Mouse (Mus musculus) stomach, embryonic 15.5 days (tissue): Measurements from ENCODE around the gene Irs3. TPM values are rescaled to one million over a fixed set of nuclear protein-coding genes. Genes with fewer than 3 reads are reported as not detected.

Experiments
- ATAC-seq: fragments of 200-750 bp; cut with Nextera tagmentation; 2 replicates; pipeline ENCODE4 v1.8.0; 2017; ENCODE audit warnings: low read depth, moderate number of reproducible peaks, moderate TSS enrichment; ENCODE audit not compliant: insufficient read depth, low FRiP score
- H3K27ac ChIP-seq: fragments of 300-500 bp; sonication (generic); 2 replicates; pipeline ENCODE4 v1.5.1; 2015; ENCODE audit warnings: mild to moderate bottlenecking, inconsistent platforms
- H3K27me3 ChIP-seq: fragments of 300-500 bp; sonication (generic); replicated peaks from 2 replicates; pipeline ENCODE4 v1.6.1; 2015; ENCODE audit warnings: inconsistent platforms
- H3K36me3 ChIP-seq: fragments of 300-500 bp; sonication (generic); 2 replicates; pipeline ENCODE4 v1.6.1; 2015; ENCODE audit warnings: inconsistent platforms
- H3K4me1 ChIP-seq: fragments of 300-500 bp; sonication (generic); 2 replicates; pipeline ENCODE4 v1.6.1; 2015; ENCODE audit warnings: inconsistent platforms
- H3K4me2 ChIP-seq: fragments of 300-500 bp; sonication (generic); 2 replicates; pipeline ENCODE4 v1.6.1; 2015; ENCODE audit warnings: mild to moderate bottlenecking, inconsistent platforms
- H3K4me3 ChIP-seq: fragments of 300-500 bp; sonication (generic); replicated peaks from 2 replicates; pipeline ENCODE4 v1.5.1; 2015; ENCODE audit warnings: inconsistent platforms
- H3K9ac ChIP-seq: fragments of 300-500 bp; sonication (generic); 2 replicates; pipeline ENCODE4 v1.6.1; 2015; ENCODE audit warnings: inconsistent platforms
- H3K9me3 ChIP-seq: fragments of 300-500 bp; sonication (generic); 2 replicates; pipeline ENCODE4 v1.6.1; 2016; ENCODE audit warnings: inconsistent platforms
- WGBS: fragments of 180-500 bp; shearing (Covaris S2); methylation state at CpG from one replicate; pipeline ENCODE4 v1.1.7; 2015; 5-methylcytosine and 5-hydroxymethylcytosine counted together
- polyA plus RNA-seq: library from polyadenylated mRNA; unstranded; fragments of >200 nt; fragmentation: Nextera tagmentation; extraction: Ambion mirVana; gene quantifications from 2 replicates; pipeline ENCODE4 v1.2.1, GENCODE M21; 2015

The Irs3 gene
- polyA plus RNA-seq, 1 experiment from 2014 or later = 0.09 TPM

DNA sequence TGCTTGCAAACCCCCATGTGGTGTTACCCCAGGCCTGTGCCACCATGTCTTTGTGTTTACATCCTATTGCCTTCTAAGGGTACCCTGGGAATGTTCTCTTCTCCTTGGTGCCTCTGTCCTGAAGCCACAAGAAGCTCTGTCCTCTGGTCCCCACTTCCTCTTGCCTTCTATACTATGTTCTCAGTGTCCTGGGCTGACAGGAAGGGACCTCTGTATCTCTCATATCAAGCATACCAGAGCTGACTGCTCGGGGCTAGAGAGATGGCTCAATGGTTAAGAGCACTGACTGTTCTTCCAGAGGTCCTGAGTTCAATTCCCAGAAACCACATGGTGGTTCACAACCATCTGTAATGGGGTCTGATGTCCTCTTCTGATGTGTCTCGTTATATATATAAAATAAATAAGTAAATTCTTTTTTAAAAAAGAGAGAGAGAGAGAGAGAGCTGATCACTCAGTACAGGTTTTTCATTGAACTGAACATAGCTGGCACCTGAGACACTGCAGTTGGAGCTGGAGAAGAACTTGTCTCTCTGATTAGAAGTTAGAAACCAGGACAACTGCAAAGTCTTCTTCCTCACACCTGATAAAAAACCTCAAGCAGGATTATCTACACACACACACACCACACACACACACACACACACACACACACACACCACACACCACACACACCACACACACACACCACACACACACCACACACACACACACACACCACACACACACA, 47.3 kb downstream of the Irs3 start:
- Histone ChIP-seq H3K4me2 (no peak overlapping the region), H3K36me3 (no peaks in the 10 kb centered on the region), H3K9me3 (no peaks in the 10 kb centered on the region), H3K4me1 (peaks cover 16% of the 10 kb centered on the region), H3K27ac (no peak overlapping the region), H3K9ac (no peak overlapping the region), H3K27me3 (no peaks in the 10 kb centered on the region), H3K4me3 (no peak overlapping the region)
- 75% methylated on average over 2 of the region's 2 CpGs for WGBS
- ATAC-seq = no peak

DNA sequence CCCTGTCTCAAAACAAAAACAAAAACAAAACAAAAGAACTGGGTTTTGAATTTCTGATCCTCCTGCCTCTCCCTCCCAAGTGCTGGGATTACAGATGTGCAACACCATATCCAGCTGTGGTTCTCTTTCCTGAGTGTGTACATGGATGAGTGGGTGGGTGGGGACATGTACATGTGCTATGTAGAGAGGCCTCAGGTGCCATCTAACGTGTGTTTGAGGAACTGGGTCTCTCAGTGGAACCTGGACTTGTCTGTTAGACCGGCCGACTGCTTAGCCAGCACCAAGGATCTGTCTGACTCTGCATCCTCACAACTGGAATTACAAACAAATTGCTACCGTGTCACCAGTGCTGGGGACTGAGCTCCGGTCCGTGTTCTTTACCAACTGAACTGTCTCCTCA, 47.9 kb downstream of the Irs3 start:
- H3K36me3 ChIP-seq = no peaks in the 10 kb centered on the region
- peaks cover 14% of the 10 kb centered on the region for H3K4me1 ChIP-seq
- WGBS = 95% methylated on average over 6 of the region's 6 CpGs
- no peak overlapping the region for H3K4me2 ChIP-seq
- H3K9ac ChIP-seq = no peak overlapping the region
- no peaks in the 10 kb centered on the region for H3K9me3 ChIP-seq
- H3K27me3 ChIP-seq = no peaks in the 10 kb centered on the region
- ATAC-seq = no peak
- H3K27ac ChIP-seq = no peak overlapping the region
- H3K4me3 ChIP-seq = no peak overlapping the region

DNA sequence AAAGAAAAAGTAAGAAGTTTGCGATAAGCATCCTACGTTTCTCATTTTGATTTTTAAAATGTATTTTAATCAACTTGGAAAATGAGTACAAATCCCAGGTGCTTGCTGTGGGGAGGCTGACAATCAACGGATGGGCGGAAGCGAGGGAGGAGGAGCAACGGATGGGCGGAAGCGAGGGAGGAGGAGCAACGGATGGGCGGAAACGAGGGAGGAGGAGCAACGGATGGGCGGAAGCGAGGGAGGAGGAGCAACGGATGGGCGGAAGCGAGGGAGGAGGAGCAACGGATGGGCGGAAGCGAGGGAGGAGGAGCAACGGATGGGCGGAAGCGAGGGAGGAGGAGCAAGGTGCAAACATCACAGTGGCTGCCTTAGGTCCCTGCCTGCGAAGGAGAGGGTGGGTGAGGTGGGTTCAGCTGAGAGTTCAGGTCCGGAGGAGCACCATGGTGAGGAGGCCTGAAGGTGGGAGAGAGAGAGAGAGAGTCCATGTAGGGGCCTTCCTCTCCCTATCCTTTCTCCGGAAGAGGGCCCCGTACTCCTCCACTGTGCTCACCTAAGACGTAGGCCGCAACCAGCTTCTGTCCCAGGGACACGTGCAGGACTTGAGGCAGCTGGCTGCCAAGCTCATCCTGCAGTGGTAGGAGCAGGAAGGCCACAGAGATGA, 48.8 kb downstream of the Irs3 start:
- WGBS = 29% methylated on average over 30 of the region's 30 CpGs
- Histone ChIP-seq H3K27ac (no peak overlapping the region), H3K27me3 (no peaks in the 10 kb centered on the region), H3K36me3 (no peaks in the 10 kb centered on the region), H3K4me1 (peaks cover 10% of the 10 kb centered on the region), H3K9ac (no peak overlapping the region), H3K9me3 (no peaks in the 10 kb centered on the region), H3K4me2 (peak overlapping the region; percentile 42), H3K4me3 (peak overlapping the region; percentile 2; the same call in 1 of the 2 replicates)
- ATAC-seq = no peak

DNA sequence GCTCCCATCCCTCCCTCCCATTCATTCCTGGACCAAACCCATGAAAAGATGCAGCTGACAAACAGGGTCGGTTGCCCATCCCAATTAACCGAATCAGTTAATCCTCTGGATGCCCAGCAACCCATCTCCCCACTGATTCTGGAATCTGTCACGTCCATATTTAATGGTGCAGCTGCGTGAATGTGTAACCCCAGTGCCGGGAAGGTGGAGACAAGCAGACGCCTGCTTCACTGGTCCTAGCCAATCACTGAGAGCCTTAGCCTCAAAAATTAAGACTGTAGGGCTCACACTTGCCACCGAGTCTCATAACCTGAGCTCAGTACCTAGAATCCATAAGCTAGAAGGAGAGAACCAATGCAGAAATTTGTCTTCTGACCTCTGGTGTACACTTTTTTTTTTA, 49.6 kb downstream of the Irs3 start:
- ATAC-seq = no peak
- Histone ChIP-seq H3K4me2 (no peak overlapping the region), H3K9me3 (no peaks in the 10 kb centered on the region), H3K36me3 (no peaks in the 10 kb centered on the region), H3K27ac (no peak overlapping the region), H3K4me3 (no peak overlapping the region), H3K9ac (no peak overlapping the region), H3K27me3 (no peaks in the 10 kb centered on the region), H3K4me1 (peaks cover 10% of the 10 kb centered on the region)
- 79% methylated on average over 7 of the region's 7 CpGs for WGBS

Other genes with a start within 250 kb of the Irs3 start
- 0.72 and 0.94 TPM in 2 replicates for gene Zan, start 168.7 kb downstream of the Irs3 start, polyA plus RNA-seq
- gene Pop7, start 143.2 kb downstream of the Irs3 start, polyA plus RNA-seq = 52.4 and 54.6 TPM in 2 replicates
- gene Gigyf1, start 127.2 kb downstream of the Irs3 start, polyA plus RNA-seq = 10.2 and 12.2 TPM in 2 replicates
- gene Epo, start 112.5 kb downstream of the Irs3 start, polyA plus RNA-seq = not detected in 2 replicates
- gene Gnb2, start 112.2 kb downstream of the Irs3 start, polyA plus RNA-seq = 359 and 366 TPM in 2 replicates
- gene Actl6b, start 92.2 kb downstream of the Irs3 start, polyA plus RNA-seq = 4.5 and 5.1 TPM in 2 replicates
- gene Tfr2, start 75.9 kb downstream of the Irs3 start, polyA plus RNA-seq = 2.2 and 4.7 TPM in 2 replicates
- gene Mospd3, start 44.7 kb downstream of the Irs3 start, polyA plus RNA-seq = 30.6 TPM in 2 replicates
- 112 and 115 TPM in 2 replicates for gene Pcolce, start 31.9 kb downstream of the Irs3 start, polyA plus RNA-seq
- gene Fbxo24, start 16.7 kb downstream of the Irs3 start, polyA plus RNA-seq = 0.13 and 0.26 TPM in 2 replicates
- 36.0 and 38.5 TPM in 2 replicates for gene Lrch4, start 16.6 kb downstream of the Irs3 start, polyA plus RNA-seq
- 6.6 and 9.4 TPM in 2 replicates for gene Gm20605, start 16.5 kb downstream of the Irs3 start, polyA plus RNA-seq
- 5.8 and 8.9 TPM in 2 replicates for gene Sap25, start 4.4 kb downstream of the Irs3 start, polyA plus RNA-seq
- gene Agfg2, start 39.0 kb upstream of the Irs3 start, polyA plus RNA-seq = 18.1 and 23.1 TPM in 2 replicates
- gene Nyap1, start 95.9 kb upstream of the Irs3 start, polyA plus RNA-seq = 2.7 and 2.9 TPM in 2 replicates
- 130 and 138 TPM in 2 replicates for gene Tsc22d4, start 100.0 kb upstream of the Irs3 start, polyA plus RNA-seq
- 22.5 and 26.2 TPM in 2 replicates for gene Ppp1r35, start 133.1 kb upstream of the Irs3 start, polyA plus RNA-seq
- gene Mepce, start 141.9 kb upstream of the Irs3 start, polyA plus RNA-seq = 7.5 and 10.4 TPM in 2 replicates
- gene Zcwpw1, start 142.1 kb upstream of the Irs3 start, polyA plus RNA-seq = 18.3 and 20.5 TPM in 2 replicates
- gene Pilra, start 190.6 kb upstream of the Irs3 start, polyA plus RNA-seq = 2.2 and 2.4 TPM in 2 replicates
- gene Pilrb1, start 212.4 kb upstream of the Irs3 start, polyA plus RNA-seq = 0.89 and 1.6 TPM in 2 replicates
- 1.4 and 1.6 TPM in 2 replicates for gene Pilrb2, start 226.1 kb upstream of the Irs3 start, polyA plus RNA-seq